Mouse (Mus musculus) megakaryocyte-erythroid progenitor cell, adult 5-6 weeks (primary cell): ENCODE results near the gene Fam169b. TPM values are rescaled to one million over a fixed set of nuclear protein-coding genes. Genes with fewer than 3 reads are reported as not detected.

Experiments used
- ATAC-seq: replicated peaks from 2 replicates; pipeline ENCODE4 v1.8.0; 2016; ENCODE audit warnings: mild to moderate bottlenecking, inconsistent platforms; ENCODE audit not compliant: severe bottlenecking, poor library complexity, low FRiP score, low TSS enrichment
- total RNA-seq, 2 experiments: library from RNA; stranded (forward) in 1 of 2; stranded (reverse) in 1 of 2; fragments of 200-1000, 215-1000 nt in 1 of 2; fragments of >200 nt in 1 of 2; fragmentation: Nextera tagmentation in 1 of 2; gene quantifications; 2 replicates each; pipeline ENCODE4 v1.2.3; 2014 to 2017

Fam169b gene
- total RNA-seq, 2 experiments from 2014 or later, result 1.9 TPM; not detected in 1

GRCm38 (mm10) chr7:68362609-68363008, 89.0 kb downstream of the Fam169b start:
- ATAC-seq, result no peak

- ATAC-seq, result no peak
Observed at GRCm38 (mm10) chr7:68365711-68366110, 92.1 kb downstream of the Fam169b start.

GRCm38 (mm10) chr7:68368948-68369347, 95.3 kb downstream of the Fam169b start:
- ATAC-seq, result peak; percentile 48; the same call in 1 of the 2 replicates

- ATAC-seq, result peak; percentile 83
Observed at GRCm38 (mm10) chr7:68369694-68370093, 96.1 kb downstream of the Fam169b start.

GRCm38 (mm10) chr7:68374109-68374857, 100.6 kb downstream of the Fam169b start:
- ATAC-seq, result peak; percentile 68

- no peak for ATAC-seq
Observed at GRCm38 (mm10) chr7:68382187-68382586, 108.5 kb downstream of the Fam169b start.

GRCm38 (mm10) chr7:68386767-68387166, 113.1 kb downstream of the Fam169b start:
- ATAC-seq, result no peak

GRCm38 (mm10) chr7:68395707-68396333, 122.2 kb downstream of the Fam169b start:
- ATAC-seq, result no peak

- ATAC-seq, result no peak
Observed at GRCm38 (mm10) chr7:68400516-68400915, 126.9 kb downstream of the Fam169b start.

GRCm38 (mm10) chr7:68408611-68409010, 135.0 kb downstream of the Fam169b start:
- no peak for ATAC-seq

Other genes starting within 250 kb of the Fam169b start
- not detected in 2 replicates for gene Pgpep1l, start 9.6 kb upstream of the Fam169b start, total RNA-seq (2014; fragmentation: Nextera tagmentation)
- not detected in 2 replicates for gene Pgpep1l, start 9.6 kb upstream of the Fam169b start, total RNA-seq (2017)